Mouse (Mus musculus): ENCODE measurements around the gene Tmed8.

DNA sequence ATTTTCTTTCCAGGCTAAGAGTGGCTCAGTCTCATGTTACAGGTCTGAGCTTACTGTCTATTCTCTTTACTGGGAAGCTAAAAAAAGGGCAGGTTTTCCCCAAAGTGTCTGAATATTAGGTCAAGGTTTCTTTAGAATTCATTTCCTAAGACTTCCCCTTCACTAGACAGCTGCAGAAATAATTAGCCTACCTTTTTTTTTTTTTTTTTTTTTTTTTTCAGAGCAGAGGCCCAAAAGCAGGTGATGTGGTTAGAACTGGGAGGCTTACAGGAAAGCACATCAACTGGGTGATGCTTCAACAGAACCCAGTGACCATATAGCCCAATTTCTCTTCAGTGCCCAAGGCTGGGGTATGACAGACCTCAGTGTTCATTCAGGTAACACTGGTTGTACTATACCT lies 3.9 kb downstream of the Tmed8 start:
- no peak for TF ChIP-seq CTCF (IDR thresholded peaks at IDR 0.05; ENCODE audit: low read depth, low read length)
- TF ChIP-seq POLR2A (IDR thresholded peaks at IDR 0.05; ENCODE audit: borderline replicate concordance, low read depth, low read length), result no peak
